ENCODE assay signal across 8 mouse cellular contexts in genomic region chr7:79520222-79520710, GRCm38 (mm10). TPM values are rescaled to one million over a fixed set of nuclear protein-coding genes. Genes with fewer than 3 reads are reported as not detected.
DNase-seq lines count a peak whose midpoint lies in the region; ATAC-seq and TF ChIP-seq lines count a peak whose summit lies in the region.

No protein-coding gene starts in this region.

- DNase-seq in left cerebral cortex, adult 2 months (ENCODE audit: extremely low spot score in 1 of 2, low spot score in 2 of 2): peak; percentile 61 to 73
- DNase-seq in left cerebral cortex, adult 11 months (ENCODE audit: low spot score): no peak
- peak; percentile 53 to 64 for DNase-seq in adrenal gland, postnatal 36 days
- no peak for DNase-seq in gastrocnemius, postnatal 4 days (ENCODE audit: low spot score in 2 of 2)
- no peak for DNase-seq in urinary bladder, adult 2 months (ENCODE audit: low spot score)

- H3K4me2 ChIP-seq in forebrain, embryonic 15.5 days (replicated peaks): peak overlapping the region; percentile 25; the same call in 1 of the 2 replicates
- no peak overlapping the region; the same call in none of the 2 replicates for H3K4me2 ChIP-seq in hindbrain, embryonic 16.5 days (ENCODE audit: low read length)
- no peak overlapping the region for H3K4me2 ChIP-seq in midbrain, embryonic 15.5 days

- no peaks in the 10 kb centered on the region for H3K9me3 ChIP-seq in forebrain, embryonic 15.5 days
- no peaks in the 10 kb centered on the region for H3K9me3 ChIP-seq in hindbrain, embryonic 16.5 days (ENCODE audit: control insufficient read depth, low read length)
- H3K9me3 ChIP-seq in midbrain, embryonic 15.5 days: no peaks in the 10 kb centered on the region

- peak overlapping the region; percentile 87 for H3K27ac ChIP-seq in left cerebral cortex, adult 2 months
- H3K27ac ChIP-seq in forebrain, embryonic 15.5 days (replicated peaks): peak overlapping the region; percentile 98
- H3K27ac ChIP-seq in hindbrain, embryonic 16.5 days (ENCODE audit: low read depth, low read length): peak overlapping the region; percentile 87
- peak overlapping the region; percentile 85 for H3K27ac ChIP-seq in midbrain, embryonic 15.5 days

- ATAC-seq in forebrain, embryonic 15.5 days (replicated peaks): peak; percentile 60
- ATAC-seq in hindbrain, embryonic 16.5 days: peak; percentile 46
- ATAC-seq in midbrain, embryonic 15.5 days (replicated peaks): peak; percentile 31; the same call in 1 of the 2 replicates

- peaks cover 100% of the 10 kb centered on the region for H3K4me1 ChIP-seq in forebrain, embryonic 15.5 days
- H3K4me1 ChIP-seq in hindbrain, embryonic 16.5 days (ENCODE audit: control insufficient read depth, insufficient read depth, low read depth, low read length): peaks cover 78% of the 10 kb centered on the region
- peaks cover 77% of the 10 kb centered on the region for H3K4me1 ChIP-seq in midbrain, embryonic 15.5 days

- H3K36me3 ChIP-seq in forebrain, embryonic 15.5 days: peaks cover 8% of the 10 kb centered on the region; the same call in 1 of the 2 replicates
- no peaks in the 10 kb centered on the region for H3K36me3 ChIP-seq in hindbrain, embryonic 16.5 days (ENCODE audit: control insufficient read depth, insufficient read depth, low read length)
- H3K36me3 ChIP-seq in midbrain, embryonic 15.5 days (replicated peaks): no peaks in the 10 kb centered on the region

- intact Hi-C loops in left cerebral cortex, adult 2 months (cut with DNase I): no loop called here

- H3K9ac ChIP-seq in forebrain, embryonic 15.5 days (replicated peaks): peak overlapping the region; percentile 61
- peak overlapping the region; percentile 28; the same call in 1 of the 2 replicates for H3K9ac ChIP-seq in hindbrain, embryonic 16.5 days (ENCODE audit: low read depth, low read length)
- no peak overlapping the region for H3K9ac ChIP-seq in midbrain, embryonic 15.5 days

- no peak overlapping the region for H3K4me3 ChIP-seq in left cerebral cortex, adult 2 months
- no peak overlapping the region for H3K4me3 ChIP-seq in forebrain, embryonic 15.5 days
- H3K4me3 ChIP-seq in hindbrain, embryonic 16.5 days (ENCODE audit: low read length): no peak overlapping the region
- no peak overlapping the region for H3K4me3 ChIP-seq in midbrain, embryonic 15.5 days

- no peak for TF ChIP-seq CTCF in left cerebral cortex, adult 2 months (IDR thresholded peaks at IDR 0.05)

- WGBS in forebrain, embryonic 15.5 days: 0% methylated on average over 2 of the region's 2 CpGs
- 13% methylated on average over 2 of the region's 2 CpGs for WGBS in hindbrain, embryonic 16.5 days
- 7% methylated on average over 2 of the region's 2 CpGs for WGBS in midbrain, embryonic 15.5 days

- no peaks in the 10 kb centered on the region for H3K27me3 ChIP-seq in forebrain, embryonic 15.5 days
- no peaks in the 10 kb centered on the region for H3K27me3 ChIP-seq in hindbrain, embryonic 16.5 days (replicated peaks; ENCODE audit: control insufficient read depth, insufficient read depth, low read length)
- H3K27me3 ChIP-seq in midbrain, embryonic 15.5 days (replicated peaks): no peaks in the 10 kb centered on the region

RNA-seq across cellular contexts. Expression of gene Polg, which starts 54.1 kb away (rescaled TPM):
- total RNA-seq in left cerebral cortex, adult 2 months (2021): 100 to 1,000 TPM in 1 of 2 experiments, 10 to 100 TPM in 1; 86.7 to 100 TPM
- total RNA-seq in adrenal gland, postnatal 36 days (2021): 10 to 100 TPM; 68.5 to 77.7 TPM
- polyA plus RNA-seq in forebrain, embryonic 15.5 days (2015; fragmentation: Nextera tagmentation; extraction: Ambion mirVana): 32.9 and 35.8 TPM in 2 replicates
- polyA plus RNA-seq in hindbrain, embryonic 16.5 days (2015; fragmentation: Nextera tagmentation; extraction: Ambion mirVana): 24.2 and 26.4 TPM in 2 replicates
- 22.7 and 27.0 TPM in 2 replicates for polyA plus RNA-seq in midbrain, embryonic 15.5 days (2015; fragmentation: Nextera tagmentation; extraction: Ambion mirVana)
- 10 to 100 TPM; 50.5 to 54.1 TPM for total RNA-seq in gastrocnemius, postnatal 4 days (2021)
- polyA plus RNA-seq in urinary bladder, adult 2 months (2012; rRNA removed): 50.9 and 56.0 TPM in 2 replicates

Comparison
In these comparisons a context has a peak if more than half of its experiments do, and no peak if none do; other contexts are left out.
1. DNase-seq: peak in left cerebral cortex, adult 2 months (2 of 2) and adrenal gland, postnatal 36 days (2 of 2); none in left cerebral cortex, adult 11 months (single experiment), gastrocnemius, postnatal 4 days (0 of 2) and urinary bladder, adult 2 months (single experiment).
2. Peak in every context shown above with its lines, with median percentiles within 50 percentile points of each other: H3K27ac ChIP-seq and ATAC-seq.